Mouse (Mus musculus): ENCODE data around the gene Hivep3.
A peak's percentile ranks its signal among the peaks of the same experiment; 100 is the strongest.

The Hivep3 gene

GRCm38 (mm10) chr4:120091997-120092783 lies 358.6 kb downstream of the Hivep3 start:
- DNase-seq (ENCODE audit: low read depth, low spot score), result peak; percentile 61

GRCm38 (mm10) chr4:120096935-120097334 lies 363.4 kb downstream of the Hivep3 start:
- no peak for DNase-seq (ENCODE audit: low read depth, low spot score)

DNA sequence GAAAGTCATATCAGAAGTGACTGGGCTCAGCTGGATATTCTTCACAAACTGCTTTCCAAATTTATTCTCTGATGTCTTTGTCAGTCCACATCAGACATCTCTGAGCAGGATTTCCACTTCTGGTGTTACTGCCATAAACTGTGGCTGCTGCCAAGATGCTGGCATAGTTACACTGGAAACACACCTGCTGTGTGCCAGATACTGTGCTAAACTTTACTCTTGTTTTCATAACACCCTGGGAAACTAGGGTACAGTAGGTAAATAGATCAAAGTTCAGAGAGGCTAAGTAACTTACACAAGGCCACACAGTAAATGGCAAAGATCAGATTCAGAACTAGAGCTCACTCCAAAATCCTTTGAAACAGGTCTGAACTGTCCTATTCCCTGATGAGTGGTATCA lies 367.6 kb downstream of the Hivep3 start:
- DNase-seq (ENCODE audit: low read depth, low spot score), result peak; percentile 49

- DNase-seq (ENCODE audit: low read depth, low spot score), result peak; percentile 87
Observed at GRCm38 (mm10) chr4:120104599-120104998, 371.0 kb downstream of the Hivep3 start.

- no peak for DNase-seq (ENCODE audit: low read depth, low spot score)
Observed at GRCm38 (mm10) chr4:120106362-120106761, 372.8 kb downstream of the Hivep3 start.

DNA sequence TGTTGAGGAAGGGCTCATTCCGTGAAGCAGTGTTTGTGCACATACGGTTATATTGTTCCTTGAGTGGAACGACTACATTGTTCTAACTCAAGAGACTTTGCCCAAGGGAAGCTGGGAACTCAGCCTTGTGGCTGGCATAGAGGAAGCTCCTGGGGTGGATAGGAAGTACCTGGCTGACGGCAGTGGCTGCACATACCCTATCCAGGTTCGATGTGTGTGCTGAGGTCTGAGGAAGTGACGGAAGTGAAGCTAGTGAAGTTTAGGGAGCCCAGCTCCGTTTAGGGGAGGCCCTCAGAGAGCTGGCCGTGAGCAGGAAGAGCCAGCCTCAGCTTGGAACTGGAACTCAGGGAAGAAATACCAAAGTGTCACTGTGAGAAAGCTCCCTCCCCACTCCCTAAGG lies 374.2 kb downstream of the Hivep3 start:
- DNase-seq (ENCODE audit: low read depth, low spot score), result no peak

DNA sequence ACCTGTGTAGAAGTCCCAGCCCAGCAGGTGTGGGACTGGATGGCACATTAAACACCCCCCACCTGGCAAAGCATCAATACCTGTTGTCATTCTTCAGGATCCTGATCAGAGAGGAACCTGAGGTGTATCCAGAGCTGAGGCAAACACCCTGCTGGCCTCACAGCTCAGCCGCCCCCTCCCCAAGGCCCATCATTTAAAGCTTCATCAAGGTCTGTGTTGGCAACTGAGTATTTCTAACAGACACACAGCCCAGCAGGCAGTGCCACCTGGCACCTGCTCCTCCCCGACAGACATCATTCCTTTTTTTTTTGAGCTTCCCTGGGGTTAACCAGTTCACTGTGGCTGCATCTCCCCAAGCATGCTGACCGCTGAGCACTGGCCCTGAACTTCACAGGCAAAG lies 381.9 kb downstream of the Hivep3 start:
- peak; percentile 31 for DNase-seq (ENCODE audit: low read depth, low spot score)

GRCm38 (mm10) chr4:120116312-120116711 lies 382.7 kb downstream of the Hivep3 start:
- peak; percentile 50 for DNase-seq (ENCODE audit: low read depth, low spot score)

DNA sequence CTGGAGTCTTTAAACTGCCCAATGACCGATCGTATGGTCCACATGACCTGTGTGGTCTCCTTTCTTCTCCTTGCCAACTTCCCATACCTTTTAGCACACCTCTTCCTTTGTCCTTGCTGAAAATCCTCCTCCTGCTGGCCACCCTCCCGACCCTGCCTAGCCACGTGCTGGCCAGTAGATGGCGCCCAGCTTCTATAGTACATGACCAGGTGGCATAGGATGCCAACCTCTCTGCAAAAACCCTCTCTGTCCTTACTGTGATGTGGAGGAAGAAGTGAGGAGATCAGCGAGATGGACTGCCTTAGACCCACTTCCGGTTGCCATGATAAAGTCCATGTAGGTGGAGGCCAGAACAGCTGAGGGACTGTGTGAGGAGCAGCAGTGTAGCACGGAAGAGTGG lies 386.7 kb downstream of the Hivep3 start:
- peak; percentile 83 for DNase-seq (ENCODE audit: low read depth, low spot score)

GRCm38 (mm10) chr4:120124656-120125055 lies 391.1 kb downstream of the Hivep3 start:
- no peak for DNase-seq (ENCODE audit: low read depth, low spot score)

DNA sequence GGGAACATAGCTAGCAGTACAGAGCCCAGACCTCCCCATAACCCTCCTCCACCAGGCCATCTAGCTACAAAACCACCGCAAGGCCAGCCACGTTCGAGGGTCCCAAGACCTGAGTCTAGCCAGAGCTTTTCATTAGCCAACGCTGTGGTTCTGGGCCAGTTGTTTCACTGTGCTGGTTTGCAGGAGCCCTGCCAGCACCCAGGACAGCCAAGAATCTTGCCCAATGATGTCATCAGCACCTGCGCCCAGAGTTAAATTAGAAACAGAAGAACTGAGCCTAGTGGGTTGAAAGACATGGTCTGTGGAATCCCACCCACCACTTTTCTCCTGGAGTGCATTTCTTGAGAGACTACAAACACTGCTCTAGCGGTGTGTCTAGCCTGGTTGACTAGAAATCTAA lies 392.5 kb downstream of the Hivep3 start:
- DNase-seq (ENCODE audit: low read depth, low spot score), result peak; percentile 59

- DNase-seq (ENCODE audit: low read depth, low spot score), result no peak
Observed at GRCm38 (mm10) chr4:120127333-120127732, 393.7 kb downstream of the Hivep3 start.

- peak; percentile 81 for DNase-seq (ENCODE audit: low read depth, low spot score)
Observed at GRCm38 (mm10) chr4:120128033-120128432, 394.4 kb downstream of the Hivep3 start.

DNA sequence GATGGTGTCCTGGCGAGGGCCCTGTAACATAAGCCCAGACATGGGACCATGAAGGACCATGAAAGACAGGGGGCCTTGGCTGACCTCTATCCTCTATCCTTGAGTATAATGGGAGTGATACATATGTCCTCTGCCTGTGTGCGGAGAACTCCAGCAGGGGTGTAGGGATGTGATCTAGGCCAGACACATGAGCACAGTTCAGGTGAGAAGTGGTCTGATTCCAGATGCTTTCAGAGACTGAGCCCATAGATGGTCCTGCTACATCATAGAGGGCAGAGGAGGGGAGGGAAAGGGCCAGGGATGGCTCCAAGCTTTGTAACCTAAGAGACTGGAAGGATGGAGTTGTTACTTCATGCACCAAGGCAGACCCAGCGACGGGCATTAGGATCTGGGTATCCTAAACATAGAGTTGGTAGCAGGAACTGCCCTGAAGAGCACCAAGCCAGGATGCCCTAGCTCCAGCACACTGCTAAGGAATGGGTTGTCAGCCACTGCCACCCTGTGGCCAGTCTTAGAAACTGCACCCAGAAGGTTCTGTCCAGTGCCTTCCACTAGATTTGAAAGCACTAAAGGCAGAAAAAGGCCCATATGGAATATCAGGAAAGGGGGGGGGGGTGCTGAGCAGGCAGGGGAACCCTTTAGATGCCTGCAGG lies 395.8 kb downstream of the Hivep3 start:
- peak; percentile 85 for DNase-seq (ENCODE audit: low read depth, low spot score)

GRCm38 (mm10) chr4:120130926-120131325 lies 397.3 kb downstream of the Hivep3 start:
- DNase-seq (ENCODE audit: low read depth, low spot score), result no peak

DNA sequence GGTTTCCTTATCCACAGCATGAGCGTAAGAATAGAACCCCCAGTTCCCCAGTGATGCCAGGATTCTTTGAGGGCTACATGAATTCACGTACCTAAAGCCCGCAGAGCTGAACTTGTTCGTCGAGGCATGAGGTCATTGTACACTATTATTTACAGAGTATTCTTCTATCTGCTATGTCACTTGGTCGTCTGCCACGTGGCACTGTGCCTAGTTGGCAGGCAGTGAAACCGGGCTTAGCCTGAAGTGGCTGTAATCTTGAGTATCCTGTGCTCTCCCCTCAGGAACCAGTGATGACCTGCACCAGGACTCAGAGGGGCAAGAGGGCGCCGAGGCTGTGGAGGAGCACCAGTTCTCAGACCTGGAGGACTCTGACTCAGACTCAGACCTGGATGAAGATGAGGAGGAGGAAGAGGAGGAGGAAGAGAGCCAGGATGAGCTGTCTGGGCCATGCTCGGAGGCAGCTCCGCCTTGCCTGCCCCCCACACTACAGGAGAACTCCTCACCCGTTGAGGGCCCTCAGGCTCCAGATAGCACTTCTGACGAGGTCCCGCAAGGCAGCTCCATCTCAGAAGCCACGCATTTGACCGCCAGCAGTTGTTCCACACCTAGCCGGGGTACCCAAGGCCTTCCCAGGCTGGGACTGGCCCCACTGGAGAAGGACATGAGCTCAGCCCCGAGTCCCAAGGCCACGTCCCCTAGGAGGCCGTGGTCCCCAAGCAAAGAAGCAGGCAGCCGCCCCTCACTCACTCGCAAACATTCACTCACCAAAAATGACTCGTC lies 398.0 kb downstream of the Hivep3 start:
- DNase-seq (ENCODE audit: low read depth, low spot score), result peak; percentile 66

DNA sequence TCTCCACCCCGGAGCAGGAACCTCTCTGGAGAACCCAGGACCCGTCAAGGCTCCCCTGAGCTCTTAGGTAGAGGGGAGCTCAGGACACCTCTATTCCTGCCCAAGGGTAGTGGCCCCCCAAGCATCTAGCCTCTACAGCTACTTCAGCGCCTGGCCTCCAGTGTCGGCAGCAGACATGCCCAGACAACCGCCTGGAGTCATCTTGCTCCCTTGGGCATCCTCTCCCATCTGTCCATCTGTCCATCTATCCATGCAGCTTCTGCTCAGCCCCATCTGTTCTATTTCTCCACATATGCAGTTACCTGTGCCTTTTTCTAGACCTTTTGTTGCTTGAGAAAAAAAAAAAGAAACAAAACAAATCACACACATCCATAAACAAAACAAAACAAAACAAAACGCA lies 400.6 kb downstream of the Hivep3 start:
- DNase-seq (ENCODE audit: low read depth, low spot score), result peak; percentile 48

DNA sequence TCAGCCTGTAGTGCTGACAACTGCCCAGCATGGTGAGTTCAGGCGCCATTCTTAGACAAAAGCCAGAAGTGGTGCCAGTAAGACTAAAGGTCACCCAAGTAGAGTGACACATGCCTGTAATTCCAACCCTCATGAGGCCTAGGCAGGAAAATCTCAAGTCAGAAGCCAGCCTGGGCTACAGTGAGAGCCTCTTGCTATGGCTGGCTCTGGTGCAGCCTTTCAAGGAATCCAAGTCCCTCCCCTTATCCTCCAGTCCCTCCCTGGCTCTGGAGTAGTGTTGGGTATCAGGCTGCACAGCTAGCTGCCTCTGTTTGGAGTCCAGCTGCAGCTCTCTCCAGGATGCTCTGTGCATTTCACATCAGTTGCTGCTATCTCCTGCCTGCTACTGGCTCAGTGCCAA lies 408.2 kb downstream of the Hivep3 start:
- no peak for DNase-seq (ENCODE audit: low read depth, low spot score)

GRCm38 (mm10) chr4:120142905-120143304 lies 409.3 kb downstream of the Hivep3 start:
- DNase-seq (ENCODE audit: low read depth, low spot score), result no peak

- peak; percentile 93 for DNase-seq (ENCODE audit: low read depth, low spot score)
Observed at GRCm38 (mm10) chr4:120144343-120144742, 410.8 kb downstream of the Hivep3 start.

DNA sequence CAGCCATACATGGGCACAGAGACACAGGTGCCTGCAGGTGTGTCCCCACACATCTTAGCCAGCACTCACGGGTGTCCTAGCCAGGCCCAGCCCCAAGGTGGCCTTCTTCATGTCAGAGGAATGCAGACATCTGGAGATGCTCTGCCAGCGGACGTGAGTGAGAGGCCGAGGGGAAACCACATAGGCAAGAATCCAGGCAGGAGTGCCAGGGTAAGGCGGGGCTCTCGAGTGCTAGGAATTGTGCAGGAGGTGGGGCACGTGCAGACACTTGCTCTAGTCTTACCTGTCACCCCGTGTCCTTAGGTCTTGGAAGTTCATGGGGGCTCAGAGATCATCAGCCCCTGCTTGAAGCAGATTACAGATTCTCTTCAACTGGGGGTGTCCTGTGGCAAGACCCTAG lies 412.3 kb downstream of the Hivep3 start:
- no peak for DNase-seq (ENCODE audit: low read depth, low spot score)
